Mouse (Mus musculus): ENCODE measurements around the gene Mtrr. TPM values are rescaled to one million over a fixed set of nuclear protein-coding genes. Genes with fewer than 3 reads are reported as not detected.
"Not testable (repeated sequence)": the region's sequence is repeated elsewhere in the genome, so short reads cannot be mapped to it uniquely, and the experiment has no call there.

Mtrr gene
- total RNA-seq, 2 experiments from 2014 or later, result 16.7 to 23.4 TPM

DNA sequence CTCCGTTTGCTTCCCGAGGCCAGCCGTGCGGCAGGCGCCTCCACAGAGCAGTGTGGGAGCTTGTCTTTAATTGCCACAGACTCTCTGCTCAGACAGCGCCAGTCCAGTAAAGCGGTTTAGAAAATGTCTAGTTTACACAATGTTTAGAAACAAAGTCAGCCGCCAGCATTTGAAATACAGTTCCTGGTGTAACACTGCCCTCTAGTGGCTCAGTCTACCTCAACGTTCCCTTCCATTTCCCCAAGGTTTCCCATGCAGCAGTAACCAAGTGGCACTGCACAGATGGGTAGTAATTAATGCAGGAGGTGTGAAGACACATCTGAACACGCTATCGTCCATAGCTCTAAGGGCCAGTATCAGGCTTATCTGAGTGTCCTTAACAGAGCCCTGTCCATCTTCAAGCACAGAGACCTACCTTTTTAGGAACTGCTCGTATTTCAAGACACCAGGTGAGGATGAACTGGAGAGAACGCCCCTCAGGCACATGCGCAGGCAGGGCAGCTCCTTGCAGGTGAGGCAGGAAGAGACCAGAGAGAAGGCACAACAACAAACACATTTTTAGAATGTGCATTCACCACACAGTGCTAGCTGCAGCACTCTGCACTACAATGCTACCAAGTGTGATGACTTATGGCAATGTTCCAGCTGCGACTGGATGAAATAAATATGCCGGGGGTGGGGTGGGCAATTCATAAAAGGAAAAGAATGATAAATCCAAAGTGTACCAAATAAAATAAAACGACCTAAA, 12.2 kb downstream of the Mtrr start:
- peak; percentile 59 to 82 for DNase-seq (ENCODE audit: low spot score in 2 of 2)

DNA sequence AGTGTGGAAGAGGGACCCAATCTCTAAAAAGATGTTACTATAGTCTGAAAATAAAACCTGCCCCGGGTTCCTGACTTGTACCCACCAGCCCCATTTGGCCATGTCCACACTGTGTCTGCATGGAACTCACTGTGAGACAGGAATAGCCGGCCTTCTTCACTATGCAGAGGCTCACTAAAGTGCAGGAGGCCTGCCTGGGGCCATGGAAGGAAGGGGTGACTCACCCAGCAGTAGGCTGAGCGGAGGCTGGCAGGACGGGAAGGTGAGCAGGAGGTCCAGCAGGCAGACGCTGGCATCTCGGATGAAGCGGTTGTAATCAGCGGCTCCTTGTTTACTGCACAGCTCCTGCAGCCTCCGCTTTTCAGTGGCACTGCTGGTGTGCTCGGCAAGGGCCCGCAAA, 13.4 kb downstream of the Mtrr start:
- DNase-seq (ENCODE audit: low spot score in 2 of 2), result no peak

DNA sequence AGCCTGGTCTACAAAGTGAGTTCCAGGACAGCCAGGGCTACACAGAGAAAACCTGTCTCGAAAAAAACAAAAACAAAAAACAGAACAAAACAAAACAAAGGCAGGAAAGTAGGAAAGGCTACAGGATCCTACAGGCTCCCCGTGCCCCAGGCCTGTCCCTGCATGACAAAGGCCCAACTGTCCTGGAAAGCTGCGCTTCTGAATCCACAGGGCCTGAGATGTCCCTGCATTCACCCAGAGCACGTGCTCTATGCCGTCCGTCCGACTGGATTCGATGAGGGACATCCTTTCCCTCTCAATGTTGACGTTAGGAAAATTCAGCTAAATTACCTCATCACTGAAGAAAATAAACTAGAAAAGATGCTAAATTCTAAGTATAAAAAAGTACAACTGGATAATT, 13.8 kb downstream of the Mtrr start:
- DNase-seq (ENCODE audit: low spot score in 2 of 2), result no peak

DNA sequence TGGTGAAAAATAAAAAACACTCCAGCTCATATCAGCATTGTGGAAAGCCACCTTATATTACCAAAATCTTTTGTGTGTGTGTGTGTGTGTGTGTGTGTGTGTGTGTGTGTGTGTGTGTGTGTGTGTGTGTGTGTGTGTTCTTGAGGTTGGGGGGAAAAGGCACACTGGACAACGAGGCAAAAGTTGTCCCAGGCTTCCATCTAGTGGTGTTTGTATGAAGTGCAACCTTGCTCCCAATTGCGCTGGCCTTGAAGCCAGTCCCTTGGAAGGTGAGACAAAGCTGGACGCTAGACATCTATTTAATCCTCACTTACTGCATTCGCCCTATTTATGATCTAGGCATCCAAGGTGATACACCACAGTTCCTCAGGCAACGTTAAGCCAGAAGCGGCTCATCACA, 28.6 kb downstream of the Mtrr start:
- DNase-seq (ENCODE audit: low spot score in 2 of 2), result not testable (repeated sequence)

Other genes with a start within 250 kb of the Mtrr start
- 10 to 100 TPM; 14.8 to 15.8 TPM for gene Fastkd3, start 85 bp upstream of the Mtrr start, total RNA-seq (2021)
- gene 1700001L19Rik, start 15.3 kb upstream of the Mtrr start, total RNA-seq (2021), result 10 to 100 TPM; 11.3 to 16.7 TPM

All from layer of hippocampus, postnatal 14 days (tissue).